Mouse (Mus musculus): ENCODE results near the gene Esr1.
"Not testable (repeated sequence)": the region's sequence is repeated elsewhere in the genome, so short reads cannot be mapped to it uniquely, and the experiment has no call there.

Esr1 gene

DNA sequence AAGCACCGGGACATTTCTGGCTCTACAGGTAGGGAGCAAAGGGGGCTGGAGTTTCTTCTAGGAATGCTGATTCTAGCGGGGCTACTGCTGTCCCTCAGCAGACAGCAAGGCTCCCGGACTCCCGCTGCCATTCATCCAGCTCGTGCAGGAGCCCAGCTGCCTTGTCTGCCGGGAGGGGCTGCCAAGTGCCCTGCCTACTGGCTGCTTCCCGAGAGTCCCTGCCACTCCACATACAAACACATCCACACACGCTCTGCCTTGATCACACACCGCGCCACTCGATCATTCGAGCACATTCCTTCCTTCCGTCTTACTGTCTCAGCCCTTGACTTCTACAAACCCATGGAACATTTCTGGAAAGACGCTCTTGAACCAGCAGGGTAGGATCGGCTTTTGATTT is 98.5 kb downstream of the Esr1 start:
- peak; percentile 7 to 35 for DNase-seq

DNA sequence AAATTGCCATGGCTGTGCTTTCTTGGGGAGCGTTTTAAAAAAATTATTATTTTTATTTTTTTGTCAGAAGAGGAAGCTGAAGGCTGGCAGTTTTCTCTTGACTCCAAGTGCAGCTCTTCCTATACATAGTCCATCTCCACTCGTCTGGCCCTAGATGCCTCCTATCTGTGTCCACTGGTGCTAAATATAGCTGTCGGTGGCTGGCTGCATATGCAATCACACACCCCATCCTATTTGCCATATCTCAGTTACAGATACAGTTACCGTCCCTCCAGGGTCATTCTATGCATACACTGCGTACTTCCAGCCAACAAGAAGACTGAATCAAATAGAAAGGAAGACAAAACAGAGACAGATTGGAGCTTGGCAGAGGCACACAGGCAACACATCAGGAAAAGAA is 100.0 kb downstream of the Esr1 start:
- no peak for DNase-seq

DNA sequence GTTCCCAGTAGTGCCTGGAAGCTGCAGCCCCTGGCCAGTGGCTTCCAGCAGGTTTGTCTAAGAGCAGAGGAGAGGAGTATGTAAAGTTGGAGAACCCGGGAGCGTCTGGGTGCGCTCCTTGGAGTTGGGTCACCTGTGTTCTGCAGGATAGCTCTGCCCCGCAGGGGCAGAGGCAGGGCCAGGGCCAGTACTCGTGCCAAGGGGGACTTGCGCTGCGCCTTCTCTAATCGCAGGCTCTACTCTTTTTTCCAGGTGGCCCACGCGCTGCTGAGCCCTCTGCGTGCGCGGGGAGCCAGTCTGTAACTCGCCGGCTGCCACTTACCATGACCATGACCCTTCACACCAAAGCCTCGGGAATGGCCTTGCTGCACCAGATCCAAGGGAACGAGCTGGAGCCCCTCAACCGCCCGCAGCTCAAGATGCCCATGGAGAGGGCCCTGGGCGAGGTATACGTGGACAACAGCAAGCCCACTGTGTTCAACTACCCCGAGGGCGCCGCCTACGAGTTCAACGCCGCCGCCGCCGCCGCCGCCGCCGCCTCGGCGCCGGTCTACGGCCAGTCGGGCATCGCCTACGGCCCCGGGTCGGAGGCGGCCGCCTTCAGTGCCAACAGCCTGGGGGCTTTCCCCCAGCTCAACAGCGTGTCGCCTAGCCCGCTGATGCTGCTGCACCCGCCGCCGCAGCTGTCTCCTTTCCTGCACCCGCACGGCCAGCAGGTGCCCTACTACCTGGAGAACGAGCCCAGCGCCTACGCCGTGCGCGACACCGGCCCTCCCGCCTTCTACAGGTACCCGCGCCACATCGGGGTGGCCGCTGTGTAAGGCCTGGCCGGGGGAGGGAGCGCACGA is 100.9 kb downstream of the Esr1 start:
- DNase-seq = peak in 1 of 2 experiments; percentile 4

DNA sequence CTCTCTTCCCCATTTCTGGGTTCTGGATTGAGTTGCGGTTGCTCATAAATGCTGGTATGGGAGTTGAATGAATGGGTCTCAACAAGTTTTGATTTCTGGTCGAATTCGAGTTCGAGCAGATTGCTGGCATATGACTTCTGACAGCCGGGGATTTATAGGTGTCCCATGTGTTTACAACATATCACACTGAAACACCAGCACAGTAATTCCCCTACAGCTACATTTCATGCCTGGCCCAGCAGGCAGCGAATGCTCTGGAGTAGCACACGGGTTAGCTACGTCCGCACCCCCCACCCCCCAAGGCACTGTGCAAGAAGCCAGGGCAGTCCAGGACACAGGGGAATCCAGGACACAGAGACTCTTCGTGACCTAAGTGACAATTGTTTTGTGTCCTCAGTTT is 102.0 kb downstream of the Esr1 start:
- no peak for DNase-seq

DNA sequence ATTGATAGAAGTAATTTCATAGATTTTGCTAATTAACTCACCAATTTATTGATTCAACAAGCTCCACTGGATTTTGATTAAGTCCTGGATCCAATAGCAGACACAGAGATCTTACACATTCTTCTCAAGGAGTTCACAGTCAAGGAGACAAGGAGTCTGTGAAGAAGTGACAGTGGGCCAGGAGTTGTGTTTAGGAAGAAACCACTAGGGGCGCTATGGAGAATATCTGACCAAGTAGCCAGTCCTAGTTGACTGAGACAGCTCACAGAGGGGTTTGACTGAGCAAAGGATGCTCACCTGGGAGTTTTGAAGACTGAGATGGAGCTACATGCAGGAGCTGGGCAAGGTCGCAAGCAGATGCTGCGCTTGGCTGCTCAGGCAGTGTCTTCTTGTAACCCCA is 113.5 kb downstream of the Esr1 start:
- no peak for DNase-seq

DNA sequence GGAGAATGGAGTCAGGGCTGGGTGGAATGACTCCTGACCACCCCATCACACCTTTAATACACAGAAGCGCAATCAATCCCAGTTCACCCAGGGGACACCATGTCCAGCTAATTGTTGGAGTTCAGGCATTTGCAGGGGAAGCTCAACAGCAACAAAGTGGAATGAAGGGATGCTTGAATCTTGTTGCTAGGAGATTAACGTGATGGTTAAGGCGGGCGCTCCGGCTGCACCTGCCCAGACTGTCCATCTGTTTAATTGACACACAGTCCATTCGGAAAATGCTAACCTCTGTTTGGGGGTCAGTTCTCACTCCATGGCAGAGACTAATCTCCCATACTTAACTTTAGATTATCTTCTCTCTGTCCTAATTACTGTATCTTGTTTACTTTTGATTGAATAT is 114.7 kb downstream of the Esr1 start:
- no peak for DNase-seq

DNA sequence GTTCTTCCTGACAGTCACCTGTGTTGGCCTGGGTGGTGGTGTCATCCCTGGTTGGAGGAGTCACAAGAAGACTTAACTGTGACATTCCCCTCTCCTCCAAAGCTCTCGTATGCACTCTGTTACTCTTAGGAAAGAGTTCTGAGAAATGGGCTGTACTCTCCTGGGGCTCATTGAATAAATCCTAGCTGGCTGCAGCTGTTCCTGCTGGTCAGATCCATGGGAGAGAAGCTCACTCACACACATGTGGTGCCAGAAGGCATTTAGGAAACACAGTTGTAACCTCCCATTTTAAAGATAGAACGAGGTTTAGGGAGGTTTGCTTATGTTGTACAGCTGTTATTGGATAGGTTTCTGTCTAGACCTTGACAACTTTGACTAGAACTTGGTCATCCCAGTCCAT is 120.9 kb downstream of the Esr1 start:
- no peak for DNase-seq

DNA sequence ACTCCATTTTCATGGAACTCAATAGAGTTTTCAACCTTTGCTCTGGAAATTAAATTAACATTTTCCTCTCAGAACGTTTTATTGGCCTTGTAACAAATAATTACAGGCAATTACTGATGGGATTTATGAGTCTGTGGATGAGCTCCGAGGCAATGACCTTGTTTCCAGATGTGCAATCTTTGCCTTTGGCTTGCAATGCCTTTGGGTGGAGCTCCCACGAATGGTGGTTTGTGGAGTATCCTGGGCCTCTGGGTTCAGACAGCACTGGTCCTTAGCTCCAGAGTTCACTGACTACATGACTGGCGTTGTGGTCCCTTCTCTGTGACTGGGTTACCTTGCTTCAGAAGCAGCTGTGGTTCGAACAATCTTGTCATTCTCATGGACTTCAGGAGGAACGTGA is 122.6 kb downstream of the Esr1 start:
- no peak for DNase-seq

DNA sequence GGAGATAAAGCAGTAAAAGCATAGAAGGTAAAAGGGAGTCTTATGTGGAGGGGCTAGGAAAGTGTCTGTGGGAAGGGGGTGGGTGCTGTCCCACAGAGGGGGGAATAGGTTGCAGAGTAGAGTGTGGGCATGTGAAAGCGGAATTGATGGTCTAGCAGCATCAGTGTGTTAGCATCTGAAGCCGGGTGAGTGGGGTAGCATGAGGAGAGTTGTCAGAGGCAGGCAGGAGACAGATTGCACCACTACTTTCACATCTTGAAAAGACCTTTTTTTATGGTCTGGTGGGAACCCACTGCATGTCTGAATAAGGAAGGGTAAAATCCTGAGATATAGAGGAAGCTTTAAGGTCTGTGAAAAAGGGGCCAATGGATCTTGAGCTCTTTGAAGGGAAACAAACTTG is 123.5 kb downstream of the Esr1 start:
- DNase-seq = no peak

DNA sequence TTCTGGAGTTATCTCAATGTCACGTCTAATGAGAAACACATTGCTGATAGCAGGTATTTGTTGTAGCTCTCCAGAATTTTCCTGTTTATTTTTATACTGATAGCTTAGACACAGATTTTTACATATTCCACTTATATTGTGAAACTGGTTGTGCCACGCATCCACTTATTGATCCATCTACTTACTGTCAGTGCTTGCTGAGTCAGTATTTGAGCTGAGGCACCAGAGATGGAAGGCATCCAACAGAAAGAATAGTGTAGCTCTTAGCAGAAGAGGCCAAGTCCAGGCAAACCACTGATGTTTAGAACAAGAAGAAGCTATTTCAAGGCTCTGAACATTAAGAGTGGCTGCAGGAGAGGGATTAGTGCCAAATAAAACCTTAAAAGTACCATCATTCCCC is 126.9 kb downstream of the Esr1 start:
- DNase-seq = no peak

DNA sequence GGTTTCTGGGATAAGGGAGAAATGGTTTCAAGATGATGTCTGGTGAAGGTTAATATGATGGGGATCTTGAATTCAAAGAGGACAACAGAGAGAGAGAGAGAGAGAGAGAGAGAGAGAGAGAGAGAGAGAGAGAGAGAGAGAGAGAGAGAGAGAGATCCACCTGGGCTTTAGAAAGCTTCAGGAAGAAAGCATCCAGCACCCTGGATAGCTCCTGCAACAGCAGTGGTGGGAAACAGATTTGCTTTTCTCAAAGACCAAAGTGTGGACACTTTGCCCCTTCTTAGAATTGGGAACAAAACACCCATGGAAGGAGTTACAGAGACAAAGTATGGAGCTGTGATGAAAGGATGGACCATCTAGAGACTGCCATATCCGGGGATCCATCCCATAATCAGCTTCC is 139.7 kb downstream of the Esr1 start:
- not testable (repeated sequence) for DNase-seq

DNA sequence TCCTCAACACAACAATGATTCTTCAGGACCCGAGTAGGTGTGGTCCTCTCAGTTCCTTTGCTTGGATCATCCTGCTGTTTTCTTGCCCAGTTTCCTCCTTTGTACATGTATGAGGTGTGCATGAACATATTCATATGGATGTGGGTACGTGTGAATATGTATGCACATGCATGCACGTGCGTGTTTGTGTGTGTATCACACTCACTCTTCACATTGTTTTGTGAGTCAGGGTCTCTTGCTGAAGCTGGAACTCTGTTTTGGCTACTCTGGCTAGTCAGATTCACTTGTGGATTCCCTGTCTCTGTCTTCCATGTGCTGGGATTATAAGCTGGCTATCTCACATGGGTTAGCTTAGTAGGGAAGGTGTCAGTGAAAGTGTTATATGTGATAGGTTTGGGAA is 141.6 kb downstream of the Esr1 start:
- DNase-seq = no peak

DNA sequence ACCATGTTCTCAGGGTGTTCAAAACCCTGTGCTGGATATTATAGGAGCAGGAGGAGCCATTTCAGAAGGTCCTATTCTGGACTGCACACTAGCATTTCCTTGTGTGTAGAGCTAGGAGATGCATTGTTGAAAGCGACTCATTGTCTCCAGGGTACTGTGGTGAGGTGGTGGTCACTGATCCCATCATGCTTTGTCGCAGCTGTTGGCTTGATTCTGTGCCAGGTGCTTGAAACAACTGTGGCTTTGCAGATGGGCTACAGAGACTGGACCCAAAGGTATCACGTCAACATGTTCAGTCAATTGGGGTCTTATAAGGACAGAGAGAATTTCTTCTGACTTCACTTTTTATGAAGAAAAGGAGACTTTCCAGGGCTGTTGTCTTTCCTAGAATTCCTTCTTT is 164.1 kb downstream of the Esr1 start:
- peak in 1 of 2 experiments; percentile 24 for DNase-seq

DNA sequence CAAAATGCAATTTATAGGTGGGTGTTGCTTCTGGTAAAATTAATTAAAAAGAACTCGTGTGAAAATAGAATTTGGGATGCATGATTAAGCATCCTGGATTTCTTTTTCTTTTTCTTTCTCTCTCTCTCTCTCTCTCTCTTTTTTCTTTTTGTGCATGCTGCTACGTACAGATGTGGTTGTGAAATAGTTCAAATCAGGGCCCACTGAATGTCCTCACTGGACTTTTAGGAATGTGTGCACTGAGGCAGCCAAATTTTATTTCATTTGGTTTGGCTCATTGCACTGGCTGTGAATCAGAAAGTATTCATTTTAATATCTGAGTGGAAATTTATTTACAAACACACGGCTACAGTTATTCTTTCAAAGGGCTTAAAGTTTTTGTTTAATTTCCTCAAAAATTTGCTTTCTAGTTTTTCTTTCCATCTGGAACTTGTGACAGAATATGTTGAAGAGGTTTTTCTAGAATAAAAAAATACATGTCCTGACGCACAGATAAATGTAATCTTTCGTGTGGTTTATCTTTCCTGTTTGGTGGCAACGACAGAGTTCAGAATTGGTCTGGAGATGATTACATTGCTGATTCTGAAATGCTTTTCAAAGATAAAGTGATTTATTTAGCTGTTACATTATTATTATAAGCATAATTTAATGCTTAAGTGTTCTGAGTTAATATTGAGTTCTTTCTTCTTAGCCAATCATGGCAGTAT is 164.8 kb downstream of the Esr1 start:
- DNase-seq = no peak

DNA sequence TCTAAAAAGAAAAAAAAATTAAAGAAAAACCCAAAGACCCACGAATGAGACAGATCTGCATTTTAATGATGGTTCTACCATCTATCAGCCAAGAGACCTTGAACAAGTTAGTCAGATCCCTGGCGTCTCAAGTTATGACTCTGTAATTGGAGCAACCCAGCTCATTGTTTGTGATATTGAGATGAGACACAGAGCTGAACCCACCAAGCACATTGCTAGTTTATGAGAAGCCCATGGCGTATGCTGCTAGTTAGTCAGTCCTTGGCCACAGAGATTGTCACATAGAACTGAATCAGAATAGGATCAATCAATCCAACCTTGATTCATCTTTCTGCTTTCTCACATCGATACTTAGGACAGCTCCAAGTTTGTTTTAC is 165.3 kb downstream of the Esr1 start:
- DNase-seq = no peak

DNA sequence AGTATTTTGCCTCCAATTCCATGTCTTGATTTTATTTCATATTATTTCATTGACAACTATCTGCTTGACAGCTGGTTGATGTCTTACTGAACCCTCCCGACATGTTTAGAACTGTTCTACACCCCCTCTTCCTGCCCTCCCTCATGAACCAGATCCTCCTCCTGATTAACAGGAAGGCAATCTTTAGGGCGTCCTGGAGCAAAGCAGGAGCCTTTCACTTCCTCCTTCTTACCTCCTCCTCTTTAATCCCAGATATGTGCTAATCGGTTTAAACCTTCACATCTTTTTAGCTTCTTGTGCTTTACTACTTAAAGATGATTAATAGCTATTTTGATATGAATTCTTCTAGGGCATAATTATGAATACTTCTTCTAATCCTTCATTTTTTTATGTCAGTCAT is 166.6 kb downstream of the Esr1 start:
- DNase-seq = no peak

DNA sequence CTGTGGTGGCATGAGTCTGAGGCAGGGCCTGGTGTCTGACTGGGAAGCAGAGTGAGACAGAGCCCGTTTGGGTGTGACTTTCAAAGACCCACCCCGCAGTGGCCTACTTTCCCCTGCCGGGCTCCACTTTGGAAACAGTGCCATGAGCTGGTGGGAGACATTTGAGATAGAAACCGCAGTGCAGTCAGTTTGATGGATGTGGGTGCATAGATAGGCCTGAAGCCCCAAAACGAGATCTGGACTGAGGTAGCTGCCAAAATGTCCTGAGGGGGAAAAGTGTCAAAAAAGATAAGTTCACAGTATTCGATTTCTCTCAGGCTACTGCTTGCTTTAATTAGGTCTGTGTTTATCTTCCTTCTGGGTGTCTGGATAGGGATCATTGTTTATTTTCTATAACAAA is 169.5 kb downstream of the Esr1 start:
- DNase-seq = no peak

DNA sequence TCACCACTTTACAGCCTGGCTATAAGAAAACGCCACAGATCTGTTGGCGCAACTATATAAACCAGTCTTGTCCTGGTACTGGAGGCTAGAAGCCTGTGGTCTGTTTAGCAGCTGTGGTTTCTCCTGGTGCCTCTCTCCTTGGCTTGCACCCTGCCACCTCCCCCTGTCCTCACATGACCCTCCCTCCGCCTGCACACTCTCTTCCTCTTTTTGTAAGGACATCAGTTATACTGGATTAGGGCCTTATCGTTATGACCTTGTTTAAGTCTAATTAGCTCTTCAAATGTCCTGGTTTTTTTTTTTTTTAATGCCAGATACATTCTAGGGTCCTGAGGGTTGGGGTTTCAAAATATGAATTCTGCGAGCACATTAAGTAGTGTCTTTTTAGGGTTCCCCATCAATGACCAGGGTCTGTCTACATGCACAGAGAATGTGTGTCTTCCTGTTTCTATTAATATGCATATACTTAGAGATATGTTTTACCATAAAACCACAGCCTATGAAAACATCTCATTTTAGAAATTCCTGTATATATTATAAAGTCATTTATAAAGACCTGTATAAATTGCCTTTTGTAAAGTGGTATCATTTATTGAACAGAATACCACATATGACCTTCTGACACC is 175.7 kb downstream of the Esr1 start:
- DNase-seq = peak in 1 of 2 experiments; percentile 25

DNA sequence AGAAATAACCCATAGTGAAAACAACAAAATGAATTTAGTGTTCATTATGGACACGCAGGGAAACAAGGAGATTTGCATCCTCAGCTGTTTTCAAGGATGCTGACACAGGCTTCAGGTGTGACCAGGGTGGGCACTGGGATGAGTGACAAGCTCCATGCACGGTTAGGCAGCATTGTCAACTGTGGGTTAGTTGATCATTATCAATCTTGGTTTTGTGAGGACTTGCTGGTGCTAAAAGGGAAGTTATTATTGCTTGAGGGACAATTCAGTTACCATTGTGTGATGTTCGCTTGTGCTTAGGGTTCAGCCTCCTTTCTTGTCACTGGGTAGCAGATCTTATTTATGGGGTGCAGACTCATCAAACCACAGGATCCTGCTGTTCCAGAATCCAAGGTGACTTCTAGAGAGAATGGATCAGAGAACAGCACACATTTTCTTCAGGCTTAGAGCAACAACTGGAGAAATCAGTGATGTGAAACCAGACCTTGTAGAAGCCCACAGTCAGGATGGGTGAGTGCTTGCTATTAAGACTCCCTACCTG is 186.9 kb downstream of the Esr1 start:
- DNase-seq = no peak

DNA sequence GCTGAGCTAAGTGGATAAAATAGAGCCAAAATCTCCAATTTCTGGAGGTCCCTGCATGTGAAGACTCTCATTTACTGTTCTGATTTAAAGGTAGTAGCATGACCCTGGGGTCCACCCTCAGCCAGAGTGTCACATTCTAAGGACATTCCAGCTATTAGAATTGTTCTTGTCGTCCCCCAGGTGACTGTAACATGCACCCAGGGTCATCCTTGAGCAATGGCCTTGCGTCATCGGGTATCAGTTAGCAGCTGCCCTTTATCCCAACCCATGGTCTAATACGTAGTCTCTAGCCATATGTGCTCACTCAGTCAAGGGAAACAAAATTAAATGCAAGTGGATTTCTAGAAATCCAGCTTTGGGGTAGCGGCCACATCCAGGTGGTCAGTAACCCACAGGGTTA is 213.0 kb downstream of the Esr1 start:
- DNase-seq = no peak

DNA sequence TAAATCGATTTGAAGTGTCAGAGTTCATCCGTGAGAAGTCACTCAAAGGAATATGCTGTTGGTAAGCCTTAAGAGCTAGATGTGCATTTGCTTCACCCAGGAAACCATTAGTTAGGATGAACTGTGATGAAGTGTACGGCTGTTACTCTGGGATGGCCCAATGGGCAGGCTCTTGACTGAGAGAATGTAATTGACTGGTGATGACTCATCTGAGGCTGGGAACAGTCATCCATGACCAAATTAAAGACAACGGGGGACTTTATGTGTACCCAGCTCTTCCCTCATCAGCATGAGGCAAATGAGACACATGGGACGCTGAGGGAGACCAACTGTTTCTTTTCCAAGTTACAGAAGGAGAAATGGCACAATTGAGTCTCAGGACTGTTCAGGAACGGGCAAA is 219.2 kb downstream of the Esr1 start:
- no peak for DNase-seq

DNA sequence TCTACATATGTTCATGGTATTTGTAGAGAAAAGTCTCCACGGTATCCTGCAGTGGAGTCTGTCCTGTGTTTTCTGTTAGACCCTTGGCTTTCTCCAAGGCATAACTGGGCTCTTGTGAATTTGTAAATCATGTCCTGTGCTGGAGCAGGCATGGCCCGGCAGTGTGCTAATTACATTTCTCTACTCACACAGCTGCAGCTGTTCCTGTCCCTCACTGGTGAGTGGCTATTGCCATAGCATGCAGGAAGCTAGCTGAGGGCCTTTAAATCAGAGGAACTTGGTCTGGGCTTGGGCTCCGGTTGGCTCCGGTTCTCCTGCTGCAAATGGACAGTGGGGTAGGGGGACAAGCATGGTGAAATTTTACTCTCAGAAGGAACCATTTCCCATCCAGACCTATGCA is 226.7 kb downstream of the Esr1 start:
- DNase-seq = no peak

DNA sequence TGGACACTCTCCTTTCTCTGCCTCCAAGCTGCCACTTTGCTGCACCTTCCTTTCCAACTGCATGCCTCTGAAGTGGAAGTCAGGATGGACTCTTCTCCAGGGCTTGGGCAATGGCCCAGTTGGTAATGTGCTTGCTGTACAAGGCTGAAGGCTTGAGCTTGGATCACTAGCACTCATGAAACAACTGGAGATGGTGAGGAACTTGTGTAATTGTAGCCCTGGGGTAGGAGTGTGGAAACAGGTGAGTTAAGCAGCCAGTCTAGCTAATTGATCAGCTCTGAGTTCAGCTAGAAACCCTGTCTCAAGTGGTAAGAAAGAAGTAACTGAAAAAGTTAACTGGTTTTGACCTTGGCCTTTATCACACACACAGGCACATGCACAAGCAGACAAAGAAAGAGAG is 229.6 kb downstream of the Esr1 start:
- DNase-seq = no peak

DNA sequence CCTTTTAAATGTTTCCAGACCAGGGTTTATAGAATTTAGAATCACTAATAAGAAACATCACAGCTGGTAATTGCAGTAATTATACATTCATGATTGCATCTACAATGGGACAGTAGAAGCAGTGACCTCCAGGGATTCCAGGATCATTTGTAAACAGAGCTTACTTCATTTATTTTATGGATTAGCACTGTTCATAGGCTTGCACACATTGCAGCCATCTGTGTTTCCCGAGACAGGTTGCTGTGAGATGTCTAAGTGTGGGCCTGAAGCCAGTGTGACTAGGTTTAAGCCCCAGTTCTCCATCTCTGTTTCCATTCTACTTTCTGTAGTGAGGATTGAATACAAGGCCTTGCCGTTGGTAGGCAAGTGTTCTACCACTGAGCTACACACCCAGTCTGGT is 236.1 kb downstream of the Esr1 start:
- DNase-seq = no peak
